Mouse (Mus musculus) hindbrain, embryonic 15.5 days (tissue): Measurements from ENCODE around the gene Trpm8. TPM values are rescaled to one million over a fixed set of nuclear protein-coding genes. Genes with fewer than 3 reads are reported as not detected.

ENCODE experiments used
- ATAC-seq: fragments of 200-750 bp; cut with Nextera tagmentation; 2 replicates; pipeline ENCODE4 v1.8.0; 2017; ENCODE audit warnings: low read depth, moderate number of reproducible peaks, moderate TSS enrichment; ENCODE audit not compliant: low FRiP score
- H3K27ac ChIP-seq: fragments of 300-500 bp; sonication (generic); replicated peaks from 2 replicates; pipeline ENCODE4 v1.5.1; 2015; ENCODE audit warnings: mild to moderate bottlenecking, inconsistent platforms
- H3K27me3 ChIP-seq: fragments of 300-500 bp; sonication (generic); 2 replicates; pipeline ENCODE4 v1.6.1; 2015; ENCODE audit warnings: control low read depth, inconsistent platforms
- H3K36me3 ChIP-seq: fragments of 300-500 bp; sonication (generic); 2 replicates; pipeline ENCODE4 v1.6.1; 2015; ENCODE audit warnings: control low read depth, inconsistent platforms
- H3K4me1 ChIP-seq: fragments of 300-500 bp; sonication (generic); replicated peaks from 2 replicates; pipeline ENCODE4 v1.6.1; 2015; ENCODE audit warnings: control low read depth, inconsistent platforms
- H3K4me2 ChIP-seq: fragments of 300-500 bp; sonication (generic); 2 replicates; pipeline ENCODE4 v1.6.1; 2015; ENCODE audit warnings: moderate library complexity, mild to moderate bottlenecking, inconsistent platforms
- H3K4me3 ChIP-seq: fragments of 300-500 bp; sonication (generic); 2 replicates; pipeline ENCODE4 v1.5.1; 2015; ENCODE audit warnings: mild to moderate bottlenecking, inconsistent platforms
- H3K9ac ChIP-seq: fragments of 300-500 bp; sonication (generic); 2 replicates; pipeline ENCODE4 v1.6.1; 2015; ENCODE audit warnings: inconsistent platforms
- H3K9me3 ChIP-seq: fragments of 300-500 bp; sonication (generic); 2 replicates; pipeline ENCODE4 v1.6.1; 2016; ENCODE audit warnings: control low read depth, inconsistent platforms
- WGBS: fragments of 180-500 bp; shearing (Covaris S2); methylation state at CpG from one replicate; pipeline ENCODE4 v1.1.7; 2015; 5-methylcytosine and 5-hydroxymethylcytosine counted together
- polyA plus RNA-seq: library from polyadenylated mRNA; unstranded; fragments of >200 nt; fragmentation: Nextera tagmentation; extraction: Ambion mirVana; gene quantifications from 2 replicates; pipeline ENCODE4 v1.2.1, GENCODE M21; 2015

The Trpm8 gene
- polyA plus RNA-seq, 1 experiment from 2014 or later = 0.06 TPM

GRCm38 (mm10) chr1:88282301-88282700 is 4.8 kb downstream of the Trpm8 start:
- 61% methylated on average over 3 of the region's 3 CpGs for WGBS
- ATAC-seq = no peak
- H3K9me3 ChIP-seq = peaks cover 25% of the 10 kb centered on the region; the same call in 1 of the 2 replicates

GRCm38 (mm10) chr1:88283376-88284227 is 6.1 kb downstream of the Trpm8 start:
- Histone ChIP-seq H3K9me3 (peaks cover 30% of the 10 kb centered on the region), H3K27me3 (no peaks in the 10 kb centered on the region), H3K36me3 (no peaks in the 10 kb centered on the region), H3K4me3 (no peak overlapping the region), H3K9ac (no peak overlapping the region), H3K4me1 (no peaks in the 10 kb centered on the region), H3K4me2 (no peak overlapping the region), H3K27ac (no peak overlapping the region)
- 82% methylated on average over 15 of the region's 15 CpGs for WGBS
- ATAC-seq = no peak

More at GRCm38 (mm10) chr1:88282301-88282700, 4.8 kb downstream of the Trpm8 start:
- Histone ChIP-seq H3K4me2 (no peak overlapping the region), H3K4me1 (peaks cover 6% of the 10 kb centered on the region), H3K9ac (no peak overlapping the region), H3K4me3 (no peak overlapping the region), H3K27ac (no peak overlapping the region), H3K27me3 (no peaks in the 10 kb centered on the region), H3K36me3 (no peaks in the 10 kb centered on the region)

DNA sequence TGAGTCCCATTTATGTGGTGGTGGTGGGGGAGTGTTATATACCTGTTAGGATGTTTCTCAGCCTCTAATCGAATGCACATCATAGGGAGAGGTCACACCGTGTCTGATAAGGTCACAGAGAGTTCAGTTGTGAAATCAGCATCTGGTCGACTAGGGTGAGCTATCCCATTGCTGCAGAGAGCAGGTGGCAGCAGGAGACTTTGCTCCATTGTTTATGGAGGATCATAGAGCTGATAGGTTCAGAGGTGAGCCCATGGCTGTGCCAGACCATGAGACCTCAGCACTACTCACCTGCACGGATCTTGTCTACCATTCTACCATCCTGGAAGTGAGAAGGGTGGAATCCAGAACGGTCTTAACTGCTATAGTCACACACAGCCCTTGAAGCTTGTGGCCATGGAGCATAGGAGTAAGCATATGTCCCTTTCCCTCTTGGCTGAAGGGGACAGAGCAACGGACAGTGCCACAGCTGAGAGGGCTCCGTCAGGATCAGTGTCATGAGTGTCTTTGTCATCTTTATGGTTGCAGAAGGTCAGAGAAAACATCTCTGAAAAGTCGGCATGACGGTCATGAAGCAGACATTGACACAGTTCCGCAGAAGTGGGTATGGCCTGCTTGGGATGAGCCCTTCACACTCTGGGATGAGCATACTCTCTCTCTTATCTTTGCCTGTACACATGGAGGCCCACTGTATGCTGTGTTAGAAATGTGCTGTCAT is 6.9 kb downstream of the Trpm8 start:
- ATAC-seq = peak; percentile 35; the same call in 1 of the 2 replicates
- H3K4me1 ChIP-seq = no peaks in the 10 kb centered on the region
- 65% methylated on average over 10 of the region's 10 CpGs for WGBS
- H3K9ac ChIP-seq = no peak overlapping the region
- H3K27me3 ChIP-seq = no peaks in the 10 kb centered on the region
- no peak overlapping the region for H3K27ac ChIP-seq
- H3K36me3 ChIP-seq = no peaks in the 10 kb centered on the region
- no peak overlapping the region for H3K4me2 ChIP-seq
- peaks cover 35% of the 10 kb centered on the region for H3K9me3 ChIP-seq
- H3K4me3 ChIP-seq = no peak overlapping the region

DNA sequence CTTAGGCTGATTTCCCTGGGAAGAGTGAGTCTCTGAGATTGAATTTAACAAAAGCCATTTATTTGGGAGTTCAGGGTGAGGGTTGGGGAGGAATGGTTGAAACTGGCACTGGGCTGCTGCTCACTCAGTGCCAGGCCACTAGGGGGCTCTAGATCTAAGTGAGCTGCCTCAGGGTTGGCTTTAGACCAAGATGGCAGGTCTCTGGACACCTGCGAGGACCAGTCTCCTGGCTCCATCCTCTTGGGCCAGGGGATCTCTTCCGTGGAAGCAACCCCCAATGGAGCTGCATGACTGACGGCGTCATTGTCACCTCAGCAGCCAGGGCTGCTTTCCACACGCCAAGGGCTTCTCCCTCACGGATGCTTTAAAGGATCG is 7.5 kb downstream of the Trpm8 start:
- H3K9ac ChIP-seq = no peak overlapping the region
- no peaks in the 10 kb centered on the region for H3K4me1 ChIP-seq
- no peak overlapping the region for H3K4me2 ChIP-seq
- no peak for ATAC-seq
- H3K9me3 ChIP-seq = peaks cover 37% of the 10 kb centered on the region
- H3K36me3 ChIP-seq = no peaks in the 10 kb centered on the region
- H3K4me3 ChIP-seq = no peak overlapping the region
- H3K27me3 ChIP-seq = no peaks in the 10 kb centered on the region
- H3K27ac ChIP-seq = no peak overlapping the region
- WGBS = 63% methylated on average over 7 of the region's 7 CpGs

- no peak overlapping the region for H3K27ac ChIP-seq
- no peak overlapping the region for H3K4me2 ChIP-seq
- H3K36me3 ChIP-seq = no peaks in the 10 kb centered on the region
- H3K27me3 ChIP-seq = no peaks in the 10 kb centered on the region
- no peaks in the 10 kb centered on the region for H3K4me1 ChIP-seq
- H3K4me3 ChIP-seq = no peak overlapping the region
- WGBS = 72% methylated on average over 5 of the region's 5 CpGs
- H3K9me3 ChIP-seq = peaks cover 44% of the 10 kb centered on the region
- H3K9ac ChIP-seq = no peak overlapping the region
- no peak for ATAC-seq
Measured at GRCm38 (mm10) chr1:88285652-88286051, 8.2 kb downstream of the Trpm8 start.

DNA sequence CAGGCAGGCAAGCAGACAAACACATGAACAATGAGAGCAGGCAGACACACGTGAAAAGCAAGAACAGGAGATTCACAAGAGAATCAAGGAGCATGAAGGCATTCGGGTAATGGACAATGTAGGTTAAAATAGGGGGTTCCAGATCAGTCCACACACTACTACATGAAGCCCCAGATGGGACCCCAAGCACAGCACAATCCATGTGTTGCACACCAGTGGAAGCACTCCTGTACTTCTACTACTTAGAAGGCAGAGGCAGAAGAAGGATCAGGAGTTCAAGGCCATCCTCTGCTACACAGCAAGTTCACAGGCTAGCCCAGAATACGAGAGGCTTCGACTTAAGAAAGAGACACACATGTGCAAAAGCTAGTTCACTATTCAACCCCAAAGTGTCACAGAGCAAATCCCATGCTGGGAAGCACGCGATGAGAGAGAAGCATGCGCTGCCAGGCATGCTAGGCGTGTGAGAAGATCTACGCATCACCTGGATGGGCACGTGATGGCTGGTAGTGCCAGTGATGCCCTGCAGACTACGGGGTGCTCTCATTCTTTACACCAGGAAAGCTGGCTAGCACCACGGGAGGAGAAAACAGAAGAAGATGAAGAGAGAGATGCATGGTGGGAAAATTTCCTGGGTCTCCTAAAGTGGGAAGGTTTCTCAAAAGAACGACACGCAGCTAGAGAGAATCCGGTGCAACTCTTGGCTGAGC is 8.8 kb downstream of the Trpm8 start:
- Histone ChIP-seq H3K4me1 (no peaks in the 10 kb centered on the region), H3K4me2 (no peak overlapping the region), H3K9ac (no peak overlapping the region), H3K27me3 (no peaks in the 10 kb centered on the region), H3K4me3 (no peak overlapping the region), H3K27ac (no peak overlapping the region), H3K9me3 (peaks cover 44% of the 10 kb centered on the region), H3K36me3 (no peaks in the 10 kb centered on the region)
- no peak for ATAC-seq
- 84% methylated on average over 15 of the region's 15 CpGs for WGBS

DNA sequence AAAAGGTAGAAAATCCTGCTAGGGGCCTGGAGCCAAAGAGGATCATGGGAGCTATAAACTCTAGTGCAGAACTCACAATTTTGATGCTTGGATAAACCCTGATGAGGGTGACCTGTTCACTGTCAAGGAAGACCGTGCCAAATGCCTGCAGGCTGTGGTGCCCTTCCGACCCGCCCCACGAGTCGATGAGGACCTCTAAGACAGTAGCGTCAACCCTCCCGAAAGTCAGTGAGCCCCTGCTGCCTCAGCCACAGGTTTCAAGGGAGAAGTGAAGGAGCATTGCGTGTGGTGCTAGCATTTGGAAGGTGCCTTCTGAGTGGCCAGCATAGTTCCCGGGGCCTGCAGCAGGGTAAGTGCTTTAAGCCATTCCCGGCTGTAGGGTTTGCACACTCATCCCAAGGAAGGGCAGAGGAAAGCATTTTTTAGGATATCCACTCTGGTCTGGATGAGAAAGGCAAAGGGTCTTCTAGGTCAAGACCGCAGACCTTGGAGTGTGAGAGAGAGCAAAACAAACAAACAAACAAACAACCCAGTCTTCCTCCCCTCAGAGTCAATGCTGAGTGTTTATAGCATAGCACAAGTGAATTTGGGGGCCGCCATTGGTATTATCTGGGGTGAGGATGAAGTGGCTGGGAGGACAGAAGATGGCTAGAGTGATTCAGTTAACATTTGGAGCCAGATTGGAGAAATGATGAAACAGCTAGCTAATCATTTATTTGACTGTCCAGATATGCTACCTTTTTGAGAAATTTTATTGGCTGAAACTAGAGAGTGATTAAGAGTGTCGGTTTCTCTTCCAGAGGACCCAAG is 9.6 kb downstream of the Trpm8 start:
- Histone ChIP-seq H3K27ac (no peak overlapping the region), H3K4me3 (no peak overlapping the region), H3K4me1 (no peaks in the 10 kb centered on the region), H3K9me3 (peaks cover 48% of the 10 kb centered on the region), H3K9ac (no peak overlapping the region), H3K36me3 (no peaks in the 10 kb centered on the region), H3K4me2 (no peak overlapping the region), H3K27me3 (no peaks in the 10 kb centered on the region)
- no peak for ATAC-seq
- 77% methylated on average over 13 of the region's 13 CpGs for WGBS

DNA sequence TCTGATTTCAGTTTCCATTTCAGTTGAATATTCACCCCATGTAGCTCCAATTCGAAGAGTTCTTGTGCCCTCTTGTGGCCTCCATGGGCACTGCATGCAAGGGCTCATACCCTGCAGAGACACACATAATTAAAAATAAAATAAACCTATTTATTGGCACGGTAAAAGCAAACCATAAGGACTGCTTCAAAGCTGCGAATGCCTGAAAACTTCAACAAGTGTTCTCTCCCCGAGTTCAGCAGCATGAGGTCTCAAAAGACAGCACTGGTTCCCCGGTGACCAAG is 10.2 kb downstream of the Trpm8 start:
- Histone ChIP-seq H3K4me2 (no peak overlapping the region), H3K36me3 (no peaks in the 10 kb centered on the region), H3K9me3 (peaks cover 49% of the 10 kb centered on the region), H3K27ac (no peak overlapping the region), H3K4me3 (no peak overlapping the region), H3K9ac (no peak overlapping the region), H3K27me3 (no peaks in the 10 kb centered on the region), H3K4me1 (no peaks in the 10 kb centered on the region)
- ATAC-seq = no peak
- 41% methylated on average over 5 of the region's 5 CpGs for WGBS

DNA sequence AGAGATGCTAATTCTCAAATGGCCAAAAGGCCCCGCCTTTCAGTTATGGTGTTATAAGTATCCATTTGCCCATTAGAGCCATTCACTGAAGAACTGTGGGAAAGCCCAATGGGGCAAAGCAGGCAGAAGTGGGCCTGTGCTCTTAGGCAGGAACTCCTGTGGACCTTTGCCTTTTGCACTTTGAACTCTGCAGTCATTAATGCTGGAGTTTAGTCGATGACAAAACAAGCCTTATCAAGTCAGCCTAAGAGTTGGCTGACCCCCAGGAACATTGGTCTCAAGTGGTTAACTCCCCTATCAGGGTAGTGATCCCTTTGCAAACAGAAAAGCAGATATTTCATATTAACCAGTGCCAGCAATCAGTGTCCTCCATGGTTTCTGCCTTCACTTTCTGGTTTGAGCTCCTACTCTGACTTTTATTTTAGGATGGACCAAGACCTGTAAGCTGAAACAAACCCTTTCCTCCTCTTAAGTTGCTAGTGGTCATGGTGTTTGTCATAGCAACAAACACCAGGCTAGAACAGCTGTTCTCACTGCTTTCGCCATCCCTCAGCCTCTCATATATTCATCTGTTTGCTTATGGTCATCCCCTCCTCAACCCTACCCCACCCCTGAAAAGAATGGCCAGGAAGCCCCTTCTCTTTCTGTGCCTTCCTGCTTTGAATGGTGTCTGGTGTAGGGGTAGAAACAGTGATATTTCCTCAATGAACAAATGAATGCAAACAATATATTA is 10.8 kb downstream of the Trpm8 start:
- H3K27me3 ChIP-seq = no peaks in the 10 kb centered on the region
- H3K27ac ChIP-seq = no peak overlapping the region
- peaks cover 45% of the 10 kb centered on the region for H3K9me3 ChIP-seq
- H3K36me3 ChIP-seq = no peaks in the 10 kb centered on the region
- no peak overlapping the region for H3K4me2 ChIP-seq
- H3K4me1 ChIP-seq = no peaks in the 10 kb centered on the region
- H3K9ac ChIP-seq = no peak overlapping the region
- WGBS = 47% methylated on average over 3 of the region's 3 CpGs
- no peak overlapping the region for H3K4me3 ChIP-seq
- no peak for ATAC-seq

- H3K27me3 ChIP-seq = no peaks in the 10 kb centered on the region
- no peak overlapping the region for H3K9ac ChIP-seq
- no peaks in the 10 kb centered on the region for H3K4me1 ChIP-seq
- H3K4me3 ChIP-seq = no peak overlapping the region
- H3K9me3 ChIP-seq = peaks cover 39% of the 10 kb centered on the region
- H3K27ac ChIP-seq = no peak overlapping the region
- H3K4me2 ChIP-seq = no peak overlapping the region
- no peak for ATAC-seq
- H3K36me3 ChIP-seq = no peaks in the 10 kb centered on the region
- WGBS = 79% methylated on average over 3 of the region's 3 CpGs
Measured at GRCm38 (mm10) chr1:88288789-88289127, 11.3 kb downstream of the Trpm8 start.

DNA sequence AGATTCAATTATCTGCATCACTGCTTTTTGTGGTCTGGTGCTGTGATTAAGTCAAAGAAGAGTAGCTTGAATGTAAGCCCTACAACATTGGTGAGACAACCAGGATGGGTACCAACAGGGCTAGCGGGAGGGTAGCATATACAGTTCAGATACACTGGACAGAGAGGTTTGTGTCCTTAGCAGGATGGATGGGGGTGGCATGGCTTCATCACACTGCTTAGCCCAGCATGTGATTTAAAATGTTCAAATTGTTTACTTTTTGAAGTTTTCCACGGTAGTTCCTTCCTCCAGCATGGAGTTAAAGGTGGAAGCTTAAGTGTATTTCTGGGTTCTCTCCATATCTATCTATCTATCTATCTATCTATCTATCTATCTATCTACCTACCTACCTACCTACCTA is 11.7 kb downstream of the Trpm8 start:
- Histone ChIP-seq H3K9ac (no peak overlapping the region), H3K36me3 (no peaks in the 10 kb centered on the region), H3K9me3 (peaks cover 35% of the 10 kb centered on the region), H3K4me3 (no peak overlapping the region), H3K27me3 (no peaks in the 10 kb centered on the region), H3K4me2 (no peak overlapping the region), H3K27ac (no peak overlapping the region), H3K4me1 (no peaks in the 10 kb centered on the region)
- ATAC-seq = no peak
- 48% methylated on average over 2 of the region's 2 CpGs for WGBS
